Mouse (Mus musculus) bone marrow, adult 2 months (tissue): Measurements from ENCODE around the gene H3f3a. TPM values are rescaled to one million over a fixed set of nuclear protein-coding genes. Genes with fewer than 3 reads are reported as not detected.
A peak's percentile ranks its signal among the peaks of the same experiment; 100 is the strongest.

Experiments used
- H3K27ac ChIP-seq: fragments of 200-500 bp; 2 replicates; pipeline ENCODE4 v1.5.1; 2012; ENCODE audit warnings: low read depth, mild to moderate bottlenecking, control low read depth, inconsistent platforms, low read length; ENCODE audit not compliant: control insufficient read depth, poor library complexity, insufficient read depth
- H3K4me1 ChIP-seq: fragments of 200-500 bp; 2 replicates; pipeline ENCODE4 v1.6.1; 2011; ENCODE audit warnings: low read length; ENCODE audit not compliant: control insufficient read depth, insufficient read depth
- H3K4me3 ChIP-seq: fragments of 200-500 bp; replicated peaks from 2 replicates; pipeline ENCODE3; 2011; ENCODE audit warnings: mild to moderate bottlenecking, low read depth, low read length, control low read depth; ENCODE audit not compliant: control insufficient read depth
- CTCF ChIP-seq: fragments of 200-500 bp; IDR thresholded peaks from 2 replicates; pipeline ENCODE4 v1.5.1; 2011; ENCODE audit warnings: low read length, control low read depth; ENCODE audit not compliant: control insufficient read depth, insufficient read depth
- POLR2A ChIP-seq: fragments of 200-500 bp; IDR thresholded peaks from 2 replicates; pipeline ENCODE4 v1.6.1; 2011; ENCODE audit warnings: low read depth, mild to moderate bottlenecking, control low read depth, low read length, borderline replicate concordance; ENCODE audit not compliant: control insufficient read depth
- WGBS: fragments of 180-500 bp; shearing (Covaris S2); methylation state at CpG from one replicate; pipeline ENCODE4 v1.1.7; 2018; 5-methylcytosine and 5-hydroxymethylcytosine counted together
- polyA plus RNA-seq: library from polyadenylated mRNA; stranded (reverse); fragments of >200 nt; gene quantifications from 2 replicates; pipeline ENCODE4 v1.2.4, GENCODE M21; 2011; ENCODE audit warnings: low replicate concordance; ENCODE audit not compliant: missing spikeins, insufficient read depth, insufficient read length

Gene H3f3a
- polyA plus RNA-seq, 1 experiment = 682 TPM

DNA sequence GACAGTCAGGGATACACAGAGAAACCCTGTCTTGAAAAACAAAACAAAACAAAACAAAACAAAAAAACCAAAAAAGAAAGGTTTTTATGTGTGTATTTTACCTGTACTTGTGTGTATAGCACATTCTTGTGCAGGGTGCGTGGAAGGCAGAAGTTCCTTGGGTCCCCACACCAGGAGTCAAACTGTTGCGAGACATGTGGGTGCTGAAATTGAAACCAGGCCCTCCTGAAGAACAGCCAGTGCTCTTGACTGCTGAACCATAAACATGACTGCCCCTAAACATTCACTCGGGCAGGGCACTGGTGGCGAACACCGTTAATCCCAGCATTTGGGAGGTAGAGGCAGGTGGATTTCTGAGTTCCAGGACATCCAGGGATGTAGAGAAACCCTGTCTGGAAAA, 13.7 kb downstream of the H3f3a start:
- 95% methylated on average over 5 of the region's 5 CpGs for WGBS
- TF ChIP-seq CTCF (no peak), POLR2A (no peak)
- Histone ChIP-seq H3K4me3 (no peak overlapping the region), H3K27ac (no peak overlapping the region), H3K4me1 (no peaks in the 10 kb centered on the region; the same call in none of the 2 replicates)

DNA sequence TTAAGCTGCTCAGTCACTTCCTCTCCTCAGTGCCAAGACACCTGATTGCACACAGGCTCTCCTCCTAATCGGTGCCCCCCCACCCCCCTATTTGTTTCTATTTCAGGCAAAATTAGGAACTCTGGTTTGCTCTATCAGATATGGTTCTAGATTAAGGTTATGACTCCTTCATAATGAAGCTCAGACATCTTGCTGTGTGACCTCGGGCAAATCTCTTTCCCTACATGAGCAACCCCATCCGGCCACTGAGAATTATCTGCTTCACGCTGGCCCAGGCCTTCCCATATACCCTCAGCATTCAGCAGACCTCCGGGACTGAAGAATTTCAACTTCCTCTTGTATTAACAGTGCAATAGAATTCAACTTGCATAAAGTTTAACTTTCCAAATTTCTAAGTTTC, 14.5 kb downstream of the H3f3a start:
- H3K4me3 ChIP-seq = no peak overlapping the region
- TF ChIP-seq POLR2A (no peak), CTCF (no peak)
- no peak overlapping the region for H3K27ac ChIP-seq
- 6% methylated on average over 5 of the region's 5 CpGs for WGBS
- H3K4me1 ChIP-seq = no peaks in the 10 kb centered on the region; the same call in none of the 2 replicates

DNA sequence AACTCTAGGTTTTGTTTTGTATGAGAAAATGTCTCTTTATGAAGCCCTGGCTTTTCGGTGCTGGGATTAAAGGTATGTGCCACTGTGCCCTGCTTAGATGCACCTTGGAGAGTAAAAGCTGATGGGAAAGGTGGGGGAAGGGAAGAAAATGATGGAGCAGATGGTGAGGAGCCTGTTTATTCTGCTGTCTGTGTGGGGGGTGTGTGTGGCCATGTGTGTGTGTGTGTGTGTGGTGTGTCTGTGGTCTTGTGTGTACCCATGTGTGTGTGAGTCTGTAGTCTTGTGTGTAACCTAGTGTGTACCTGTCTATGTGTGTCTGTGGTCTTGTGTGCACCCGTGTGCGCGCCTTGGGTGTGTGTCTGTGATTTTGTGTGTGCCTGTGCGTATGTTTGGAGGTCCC, 15.1 kb downstream of the H3f3a start:
- Histone ChIP-seq H3K4me1 (no peaks in the 10 kb centered on the region; the same call in none of the 2 replicates), H3K27ac (no peak overlapping the region), H3K4me3 (no peak overlapping the region)
- TF ChIP-seq POLR2A (no peak), CTCF (no peak)
- WGBS = 78% methylated on average over 5 of the region's 5 CpGs

- TF ChIP-seq CTCF (no peak), POLR2A (no peak)
- no peak overlapping the region for H3K4me3 ChIP-seq
- WGBS = 13% methylated on average over 21 of the region's 21 CpGs
- H3K27ac ChIP-seq = no peak overlapping the region
- peaks cover 1% of the 10 kb centered on the region for H3K4me1 ChIP-seq
Measured at GRCm38 (mm10) chr1:180794170-180794569, 19.6 kb downstream of the H3f3a start.

GRCm38 (mm10) chr1:180793445-180794117, 20.2 kb downstream of the H3f3a start:
- WGBS = 10% methylated on average over 18 of the region's 18 CpGs
- no peak overlapping the region for H3K27ac ChIP-seq
- peaks cover 1% of the 10 kb centered on the region for H3K4me1 ChIP-seq
- TF ChIP-seq CTCF (peak; percentile 31; the same call in 1 of the 2 replicates), POLR2A (no peak)
- H3K4me3 ChIP-seq = no peak overlapping the region

DNA sequence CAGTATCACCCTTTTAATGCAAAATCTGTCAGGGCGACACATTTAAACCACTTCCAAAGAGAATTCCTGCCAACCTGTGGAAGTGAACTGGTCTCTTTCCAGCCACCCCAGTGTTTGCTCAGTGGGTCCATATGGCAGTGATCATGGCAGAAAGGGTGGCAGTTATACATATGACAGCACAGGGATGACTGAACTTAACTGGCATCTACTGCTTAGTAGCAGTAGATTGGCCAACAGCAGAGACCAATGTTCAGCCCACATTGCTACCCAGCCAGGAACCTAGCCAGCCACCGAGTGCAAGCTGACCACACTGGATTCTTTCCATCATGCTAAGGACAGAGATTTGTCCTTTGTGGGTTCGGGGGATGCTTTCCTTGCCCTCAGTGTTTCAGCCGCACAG, 20.9 kb downstream of the H3f3a start:
- Histone ChIP-seq H3K4me3 (no peak overlapping the region), H3K27ac (no peak overlapping the region), H3K4me1 (peaks cover 1% of the 10 kb centered on the region)
- TF ChIP-seq CTCF (no peak), POLR2A (no peak)
- 57% methylated on average over 4 of the region's 4 CpGs for WGBS

- H3K4me1 ChIP-seq = peaks cover 1% of the 10 kb centered on the region
- TF ChIP-seq POLR2A (no peak), CTCF (no peak)
- 55% methylated on average over 14 of the region's 14 CpGs for WGBS
- H3K4me3 ChIP-seq = no peak overlapping the region
- no peak overlapping the region for H3K27ac ChIP-seq
Measured at GRCm38 (mm10) chr1:180791821-180792480, 21.8 kb downstream of the H3f3a start.

GRCm38 (mm10) chr1:180783580-180783928, 30.2 kb downstream of the H3f3a start:
- H3K27ac ChIP-seq = no peak overlapping the region

More at GRCm38 (mm10) chr1:180783580-180783928, 30.2 kb downstream of the H3f3a start:
- no peak overlapping the region for H3K4me3 ChIP-seq
- no peak for TF ChIP-seq POLR2A
- no peak for TF ChIP-seq CTCF
- H3K4me1 ChIP-seq = no peaks in the 10 kb centered on the region
- 66% methylated on average over 3 of the region's 3 CpGs for WGBS
